Mouse (Mus musculus) ovary, postnatal 14 days (tissue): Measurements from ENCODE around the gene Otx1.

ENCODE experiments used
- DNase-seq: peaks from one replicate; pipeline ENCODE4 v3.0.0; 2022; ENCODE audit warnings: low spot score

The Otx1 gene

GRCm38 (mm10) chr11:21999396-22000315 lies 3.0 kb downstream of the Otx1 start:
- DNase-seq: no peak

DNA sequence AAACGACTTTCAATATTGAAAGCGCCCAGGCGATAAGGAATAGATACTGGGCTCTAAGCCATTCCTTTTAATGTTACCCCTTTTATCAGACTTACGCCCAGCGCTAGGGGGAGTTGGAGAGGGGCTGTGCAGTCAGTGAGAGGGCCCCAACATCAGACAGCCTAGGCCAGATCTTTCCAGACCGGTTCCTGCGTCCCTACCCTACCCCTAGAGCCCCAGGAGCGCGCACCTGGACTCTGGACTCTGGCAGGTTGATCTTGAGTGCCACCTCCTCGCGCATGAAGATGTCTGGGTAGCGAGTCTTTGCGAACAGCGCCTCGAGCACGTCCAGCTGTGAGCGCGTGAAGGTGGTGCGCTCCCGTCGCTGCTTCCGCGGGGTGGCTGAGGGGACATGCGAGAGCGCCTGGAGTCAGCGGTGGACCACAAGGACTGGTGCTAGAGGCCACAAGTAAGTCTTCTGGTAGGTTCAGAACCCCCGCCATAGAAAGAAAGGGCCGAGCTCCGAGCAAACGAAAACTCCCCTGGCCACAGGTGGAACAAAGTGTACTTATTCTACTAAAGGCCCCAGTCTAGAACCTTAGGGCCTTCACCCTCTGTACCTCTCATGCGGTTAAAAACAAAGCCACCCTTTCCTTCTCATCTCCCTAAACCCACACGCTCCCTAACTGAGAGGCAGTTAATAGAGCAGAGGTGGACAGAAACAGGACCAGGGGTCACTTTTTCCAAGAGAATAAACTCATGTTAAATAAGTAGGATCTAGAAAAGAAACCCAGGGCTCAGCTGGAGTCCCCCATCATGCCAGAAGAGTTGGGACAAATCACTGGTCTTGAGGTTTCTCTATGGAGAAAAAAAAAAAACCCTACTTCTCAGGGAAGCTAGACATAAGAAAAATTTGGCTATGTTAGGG lies 4.3 kb downstream of the Otx1 start:
- no peak for DNase-seq

- no peak for DNase-seq
Measured at GRCm38 (mm10) chr11:21997561-21998140, 5.0 kb downstream of the Otx1 start.

DNA sequence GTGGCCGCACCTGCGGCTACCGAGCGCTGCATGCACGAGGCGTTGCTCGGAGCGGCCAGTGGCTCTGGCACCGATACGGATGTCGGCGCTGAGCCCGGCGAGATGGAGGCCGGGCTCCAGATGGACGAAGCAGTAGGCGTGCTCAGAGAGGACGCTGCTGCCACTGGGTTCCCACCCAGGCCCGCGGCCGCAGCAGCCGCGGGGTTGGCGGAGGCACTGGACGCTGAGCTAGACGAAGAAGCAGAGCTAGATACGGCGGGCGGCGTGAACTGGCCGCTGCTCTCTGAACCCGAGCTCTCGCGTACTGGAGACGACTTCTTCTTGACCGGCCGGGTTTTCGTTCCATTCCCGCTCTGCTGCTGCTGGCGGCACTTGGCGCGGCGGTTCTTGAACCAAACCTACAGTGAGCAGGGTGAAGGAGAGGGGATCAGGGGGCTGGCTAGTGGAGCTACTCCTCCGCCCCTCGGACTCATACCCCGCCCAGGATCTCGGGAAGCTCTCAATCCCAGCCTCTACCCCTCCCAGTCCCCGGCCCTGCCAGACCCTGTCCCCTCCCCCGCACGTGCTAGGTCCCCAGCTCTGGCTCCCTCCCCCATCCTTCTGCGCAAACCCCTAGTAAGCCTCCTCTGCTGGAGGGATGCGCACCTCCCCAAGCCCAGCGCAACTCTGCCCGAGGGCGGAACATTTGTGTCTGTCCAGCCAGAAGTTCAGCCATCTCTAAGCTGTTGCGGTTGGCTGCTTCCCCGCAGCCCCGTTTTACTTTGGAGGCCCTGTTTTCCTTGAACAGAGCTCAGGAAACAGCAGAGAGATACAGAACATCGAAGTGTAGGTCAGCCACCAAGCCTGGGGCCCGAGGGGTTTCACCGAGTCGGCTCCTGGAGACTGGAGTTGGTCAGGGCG lies 5.8 kb downstream of the Otx1 start:
- no peak for DNase-seq

- DNase-seq: no peak
Measured at GRCm38 (mm10) chr11:21996325-21996647, 6.4 kb downstream of the Otx1 start.

DNA sequence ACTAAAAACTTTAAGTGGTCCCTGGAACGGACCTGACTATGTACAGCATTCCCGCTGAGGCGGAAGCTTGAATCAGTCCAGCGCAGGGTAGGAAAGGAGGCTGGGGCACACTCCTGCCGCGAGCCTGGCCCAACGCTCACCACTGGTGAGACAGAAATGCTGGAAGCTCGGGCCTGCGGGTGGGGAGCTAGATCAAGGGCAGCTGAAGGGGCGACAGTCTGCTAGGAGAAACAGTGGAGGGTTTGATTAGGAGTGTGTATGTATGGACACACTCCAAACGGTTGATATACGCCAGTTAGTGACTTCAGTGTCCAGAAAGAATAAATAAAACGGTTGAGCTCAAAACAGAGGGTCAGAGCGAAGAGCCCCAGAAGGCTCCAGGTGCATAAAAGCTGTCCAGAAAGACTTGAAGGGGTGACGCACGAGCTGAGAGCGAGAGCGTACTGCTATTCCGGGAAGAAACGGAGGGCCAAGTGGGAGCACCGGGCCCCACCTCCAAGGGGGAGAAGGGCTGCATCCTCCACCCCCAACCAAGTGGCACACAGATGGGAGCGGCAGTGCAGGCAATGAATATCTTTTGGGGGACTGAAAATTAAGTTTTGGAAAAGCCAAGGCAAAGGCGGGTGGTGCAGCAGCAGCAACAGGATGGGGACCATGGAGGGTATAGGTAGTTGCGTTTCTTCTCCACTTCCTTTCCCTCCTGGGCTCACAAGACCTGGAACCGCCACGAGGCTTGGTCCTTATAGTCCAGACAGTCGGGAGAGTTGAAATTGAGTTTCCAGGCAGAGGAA lies 7.0 kb downstream of the Otx1 start:
- no peak for DNase-seq

- peak; percentile 2 for DNase-seq
Measured at GRCm38 (mm10) chr11:21994377-21995370, 8.0 kb downstream of the Otx1 start.

GRCm38 (mm10) chr11:21993597-21994376 lies 8.9 kb downstream of the Otx1 start:
- peak; percentile 20 for DNase-seq

DNA sequence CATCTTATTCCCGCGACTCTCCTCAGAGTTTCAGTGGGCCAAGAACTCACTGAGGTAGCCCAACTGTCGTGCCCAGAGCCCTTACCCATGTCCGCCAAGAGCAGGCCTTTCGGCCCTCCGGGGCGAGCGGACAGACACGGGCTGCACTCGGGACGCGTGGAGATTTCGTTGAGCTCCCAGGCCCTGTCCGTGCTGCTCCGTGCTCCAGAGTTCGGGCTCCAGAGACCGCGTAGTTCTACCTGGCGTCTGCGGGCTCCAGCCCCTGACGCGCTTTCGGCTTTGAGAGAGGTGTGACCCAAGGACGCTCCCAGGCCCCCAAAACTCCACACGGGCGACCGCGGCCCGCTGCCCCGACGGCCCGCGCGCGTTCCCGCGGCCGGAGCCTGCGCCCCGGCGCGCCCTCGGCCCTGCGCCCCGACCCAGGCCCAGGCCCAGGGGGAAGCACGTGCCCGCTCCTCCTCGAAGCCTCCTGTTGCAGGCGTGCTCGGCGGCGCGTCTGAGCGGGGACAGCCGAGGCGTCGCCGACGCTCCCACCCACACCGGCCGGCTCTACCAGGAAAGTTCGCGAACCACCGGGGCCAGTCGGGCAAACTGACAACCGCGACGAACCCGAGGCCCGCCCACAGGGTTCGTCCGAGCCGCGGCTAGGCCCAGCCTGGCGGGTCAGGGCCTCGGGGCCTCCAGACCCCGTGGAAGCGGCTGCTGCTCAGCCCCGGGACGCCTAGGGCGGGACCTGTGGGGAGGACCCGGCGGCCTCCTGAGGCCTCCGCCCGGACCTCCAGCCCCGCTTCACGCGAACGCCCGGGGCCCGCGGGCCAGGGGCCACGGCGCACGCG lies 9.7 kb downstream of the Otx1 start:
- peak; percentile 6 for DNase-seq

GRCm38 (mm10) chr11:21988398-21988946 lies 14.2 kb downstream of the Otx1 start:
- no peak for DNase-seq

- DNase-seq: no peak
Measured at GRCm38 (mm10) chr11:21985118-21985517, 17.6 kb downstream of the Otx1 start.

- no peak for DNase-seq
Measured at GRCm38 (mm10) chr11:21974005-21974531, 28.6 kb downstream of the Otx1 start.

GRCm38 (mm10) chr11:21973597-21973996 lies 29.1 kb downstream of the Otx1 start:
- DNase-seq: no peak

DNA sequence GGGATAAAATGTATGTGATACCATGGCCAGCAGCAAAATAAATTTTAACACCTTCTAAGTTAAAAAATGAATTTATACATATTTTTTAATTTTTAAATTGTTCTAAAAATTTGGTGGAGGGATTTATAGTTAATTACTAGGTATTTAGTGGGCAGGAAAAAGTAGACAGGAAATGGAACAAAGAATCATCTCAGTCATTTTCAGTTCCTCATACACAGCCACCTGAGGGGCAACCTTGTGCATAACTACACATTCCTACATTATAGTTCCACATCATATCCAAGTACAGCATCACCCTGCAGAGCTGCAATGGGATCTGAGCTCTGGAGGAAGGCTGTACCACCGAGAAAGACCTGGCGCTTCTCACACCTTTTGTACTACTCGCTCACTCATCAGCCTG lies 33.8 kb downstream of the Otx1 start:
- DNase-seq: no peak

- DNase-seq: no peak
Measured at GRCm38 (mm10) chr11:21955167-21955566, 47.5 kb downstream of the Otx1 start.

DNA sequence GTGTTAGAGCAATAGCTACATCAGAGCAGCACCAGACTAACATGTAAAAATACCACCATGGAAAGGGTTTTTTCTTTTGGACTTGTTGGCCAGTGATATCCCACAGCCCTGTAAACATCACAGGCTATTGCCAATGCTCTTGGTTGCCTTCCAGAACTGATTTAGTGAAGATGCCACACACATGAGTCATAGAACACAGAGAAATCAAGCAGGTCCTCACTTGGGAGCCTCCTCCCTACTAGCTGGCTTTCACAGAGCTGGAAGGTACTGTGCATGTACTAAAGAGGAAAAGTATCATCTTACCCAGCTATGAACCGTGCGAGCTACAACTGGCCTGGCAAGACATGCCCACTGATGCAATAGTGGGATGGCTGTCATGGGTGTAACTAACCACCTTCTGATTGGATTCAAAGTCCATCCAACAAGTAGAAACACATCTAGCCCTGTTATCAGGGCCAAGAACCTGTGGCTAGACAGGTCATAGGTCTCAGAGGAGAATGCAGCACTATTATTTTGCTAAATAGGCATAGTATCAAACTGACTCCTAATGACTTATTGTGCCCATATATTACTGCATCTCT lies 51.0 kb downstream of the Otx1 start:
- no peak for DNase-seq

DNA sequence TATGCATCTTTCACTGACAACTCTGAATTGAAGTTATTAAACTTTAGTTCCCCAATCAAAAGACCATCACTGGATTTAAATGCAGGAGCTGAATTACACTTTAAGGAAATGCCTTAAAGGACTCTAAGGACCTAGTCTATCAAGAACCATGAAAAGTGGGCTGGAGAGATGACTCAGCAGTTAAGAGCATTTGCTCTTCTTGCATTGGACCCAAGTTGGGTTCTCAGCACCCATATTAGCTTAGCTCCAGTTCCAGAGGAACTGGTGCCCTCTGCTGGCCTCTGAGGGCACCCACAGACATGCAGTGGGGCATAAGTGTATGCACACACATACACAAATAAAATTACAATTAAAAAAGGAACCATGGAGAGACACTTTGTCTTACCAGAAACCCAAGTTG lies 52.6 kb downstream of the Otx1 start:
- no peak for DNase-seq
